Mouse (Mus musculus) brain, embryonic 18.5 days (tissue): Measurements from ENCODE around the gene Adssl1.

ENCODE experiments used
- DNase-seq: peaks from one replicate; pipeline ENCODE4 v3.0.0-alpha.2; 2012; ENCODE audit warnings: low read depth, low spot score

Adssl1 gene

DNA sequence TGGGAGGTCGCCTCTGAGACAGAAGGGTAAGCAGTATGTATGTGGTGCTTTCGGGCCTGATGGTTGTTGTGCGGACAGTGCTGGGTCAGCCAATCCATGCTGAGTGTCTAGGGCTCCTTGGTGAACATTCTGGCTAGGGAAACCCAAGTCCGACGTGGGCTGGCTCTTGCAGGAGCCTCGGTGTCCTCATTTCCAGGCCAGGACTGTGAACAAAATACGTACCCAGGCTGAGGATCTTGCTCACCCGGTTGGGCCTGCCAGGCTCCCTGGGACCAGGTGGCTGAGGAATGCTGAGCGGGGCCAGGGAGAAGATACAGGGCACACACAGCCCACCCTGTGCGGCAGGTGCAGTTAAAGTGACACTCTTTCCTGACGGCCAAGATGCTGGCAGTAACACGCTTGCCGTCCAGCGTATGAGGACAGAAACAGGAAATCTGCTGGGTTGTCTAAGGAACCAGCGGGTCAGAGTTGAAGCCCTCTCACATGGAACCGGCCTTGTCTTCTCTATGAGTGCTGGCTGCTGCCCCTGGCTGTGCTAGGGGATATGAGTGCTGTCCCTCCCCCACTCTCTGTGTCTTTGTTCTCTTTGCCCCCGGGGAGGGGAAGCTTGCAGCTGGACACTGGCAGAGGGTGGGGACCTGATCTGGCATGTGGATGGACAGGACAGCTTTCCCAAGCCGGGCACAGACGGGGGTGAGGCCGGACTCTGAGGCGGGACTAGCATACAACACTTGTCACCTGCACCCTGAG is 26.7 kb upstream of the Adssl1 start:
- no peak for DNase-seq

- DNase-seq, result no peak
Observed at GRCm38 (mm10) chr12:112593951-112594915, 25.6 kb upstream of the Adssl1 start.

GRCm38 (mm10) chr12:112594989-112595388 is 24.9 kb upstream of the Adssl1 start:
- DNase-seq, result no peak

- no peak for DNase-seq
Observed at GRCm38 (mm10) chr12:112595626-112596025, 24.2 kb upstream of the Adssl1 start.

DNA sequence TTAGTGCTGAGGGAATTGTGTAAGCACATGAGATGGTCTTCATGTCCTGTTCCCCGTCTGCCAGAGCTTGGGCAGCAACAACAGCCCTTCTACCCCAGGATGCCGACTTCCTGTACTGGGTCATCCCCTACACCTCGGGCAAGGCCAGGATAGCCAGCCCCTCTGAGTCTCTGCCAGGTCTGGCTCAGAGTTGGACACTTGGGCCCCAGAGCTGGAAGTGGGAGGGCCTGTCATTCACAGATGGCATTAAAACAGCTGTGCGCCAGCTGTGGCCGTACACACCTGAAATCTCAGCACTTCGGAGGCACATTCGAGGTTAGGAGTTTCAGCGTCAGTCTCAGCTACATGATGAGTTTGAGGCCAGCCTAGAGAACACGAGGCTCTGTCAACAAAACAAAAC is 23.4 kb upstream of the Adssl1 start:
- DNase-seq, result no peak

GRCm38 (mm10) chr12:112596891-112597500 is 22.8 kb upstream of the Adssl1 start:
- no peak for DNase-seq

- no peak for DNase-seq
Observed at GRCm38 (mm10) chr12:112597618-112598017, 22.2 kb upstream of the Adssl1 start.

GRCm38 (mm10) chr12:112599198-112599597 is 20.6 kb upstream of the Adssl1 start:
- DNase-seq, result no peak

- DNase-seq, result no peak
Observed at GRCm38 (mm10) chr12:112599942-112600611, 19.8 kb upstream of the Adssl1 start.

DNA sequence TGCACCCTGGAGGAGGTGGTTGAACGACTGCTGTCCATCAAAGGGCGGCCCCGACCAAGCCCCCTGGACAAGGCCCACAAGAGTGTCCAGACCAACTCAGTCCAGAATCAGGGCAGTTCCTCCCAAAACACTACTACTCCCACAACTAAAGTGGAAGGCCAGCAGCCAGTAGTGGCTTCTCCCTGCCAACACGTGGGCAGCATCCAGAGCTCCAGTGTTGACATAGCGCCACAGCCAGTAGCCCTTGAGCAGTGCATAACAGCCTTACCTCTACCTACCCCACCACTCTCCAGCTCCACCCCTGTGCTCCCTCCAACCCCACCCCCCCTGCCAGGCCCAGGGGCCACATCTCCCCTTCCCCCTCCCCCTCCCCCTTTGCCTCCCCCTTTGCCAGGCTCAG is 15.8 kb upstream of the Adssl1 start:
- DNase-seq, result no peak

DNA sequence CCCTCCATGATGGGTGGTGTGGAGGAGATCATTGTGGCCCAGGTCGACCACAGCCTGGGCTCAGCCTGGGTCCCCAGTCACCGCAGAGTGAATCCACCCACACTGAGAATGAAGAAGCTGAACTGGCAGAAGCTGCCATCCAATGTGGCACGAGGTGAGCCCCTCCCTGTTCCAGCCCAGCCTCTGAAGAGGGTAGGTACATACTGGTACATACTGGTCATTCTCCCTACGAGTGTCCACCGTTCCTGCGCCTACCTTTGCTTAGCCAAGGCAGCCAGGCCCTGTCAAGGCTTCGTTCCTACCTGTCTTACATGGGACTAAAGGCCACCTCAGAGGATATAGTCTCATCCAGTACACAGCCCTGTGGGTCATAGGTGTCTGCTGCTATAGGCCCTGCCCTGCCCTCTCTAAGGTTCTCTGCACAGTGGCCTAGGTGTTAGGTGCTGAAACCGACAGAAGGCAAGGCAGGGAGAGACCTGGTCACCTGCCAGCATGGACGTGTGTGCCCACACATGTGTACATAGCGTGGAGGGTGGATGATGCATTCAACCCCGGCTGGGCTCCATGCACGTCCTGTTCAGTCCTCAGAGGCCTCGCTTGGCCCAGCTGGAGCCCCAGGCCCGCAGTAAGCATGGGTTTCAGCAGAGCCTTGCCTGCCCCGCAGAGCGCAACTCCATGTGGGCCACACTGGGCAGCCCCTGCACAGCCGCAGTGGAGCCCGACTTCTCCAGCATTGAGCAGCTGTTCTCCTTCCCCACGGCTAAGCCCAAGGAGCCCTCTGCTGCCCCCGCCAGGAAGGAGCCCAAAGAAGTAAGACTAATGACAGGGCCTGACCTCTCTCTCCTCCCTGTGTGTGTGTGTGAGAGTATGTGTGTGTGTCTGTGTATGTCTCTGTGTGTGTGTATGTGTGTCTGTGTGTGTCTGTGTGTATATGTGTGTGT is 14.9 kb upstream of the Adssl1 start:
- no peak for DNase-seq

GRCm38 (mm10) chr12:112605766-112606165 is 14.1 kb upstream of the Adssl1 start:
- DNase-seq, result no peak

- no peak for DNase-seq
Observed at GRCm38 (mm10) chr12:112606998-112607397, 12.8 kb upstream of the Adssl1 start.

DNA sequence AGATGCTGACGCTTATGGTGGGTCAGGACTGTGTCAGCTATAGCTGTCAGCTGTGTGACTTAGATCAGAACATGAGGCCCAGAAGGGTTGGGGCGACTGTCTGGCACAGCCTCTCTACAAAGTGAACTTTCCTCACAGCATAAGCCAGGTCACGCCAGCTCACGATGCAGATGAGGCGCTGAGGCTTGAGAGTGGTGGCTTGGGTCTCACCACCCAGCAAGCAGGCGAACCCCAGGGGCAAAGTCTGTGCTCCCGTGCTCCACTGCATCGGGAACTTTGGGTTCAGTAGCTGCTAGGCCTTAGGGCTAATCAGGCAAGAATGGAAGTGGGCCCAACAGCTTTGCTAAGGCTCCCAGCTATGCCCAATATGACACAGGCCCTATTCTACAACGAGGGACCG is 10.8 kb upstream of the Adssl1 start:
- DNase-seq, result no peak

DNA sequence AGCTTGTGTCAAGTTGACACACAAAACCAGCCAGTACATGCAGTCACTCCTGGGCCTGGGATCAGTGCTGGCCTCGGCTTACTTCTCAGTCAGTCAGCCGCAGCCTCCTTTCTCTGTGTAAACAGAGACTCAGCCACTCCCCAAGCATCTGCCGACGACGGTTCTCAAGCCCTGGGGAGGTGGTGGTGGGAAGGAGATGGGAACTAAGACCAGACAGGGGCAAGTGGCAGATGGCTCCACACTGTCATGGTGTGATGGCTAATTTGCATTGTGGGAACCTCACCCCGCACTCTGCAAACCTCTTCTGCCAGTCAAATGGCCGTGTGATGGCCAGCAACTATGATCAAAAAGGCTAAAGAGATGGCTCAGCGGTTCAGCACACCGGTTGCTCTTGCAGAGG is 3.2 kb upstream of the Adssl1 start:
- no peak for DNase-seq

DNA sequence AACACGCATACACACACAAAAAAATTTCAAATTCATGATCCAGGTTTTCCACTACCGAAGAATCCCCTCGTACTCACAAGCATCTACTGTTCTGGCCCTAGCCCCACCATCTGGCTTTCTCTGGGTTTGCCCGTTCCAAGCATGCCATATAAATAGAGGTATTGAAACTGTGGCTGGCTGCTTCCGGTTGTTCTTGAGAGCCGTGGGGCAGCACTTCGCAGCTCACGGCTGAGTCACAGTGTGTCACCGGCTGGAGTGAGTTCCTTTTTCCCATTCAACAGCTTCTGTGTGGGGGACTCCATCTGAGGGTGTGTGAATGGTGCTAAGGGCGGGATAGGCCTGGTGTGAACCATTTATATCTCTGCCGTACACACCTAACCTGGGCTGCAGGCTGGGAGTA is 2.7 kb upstream of the Adssl1 start:
- DNase-seq, result no peak

DNA sequence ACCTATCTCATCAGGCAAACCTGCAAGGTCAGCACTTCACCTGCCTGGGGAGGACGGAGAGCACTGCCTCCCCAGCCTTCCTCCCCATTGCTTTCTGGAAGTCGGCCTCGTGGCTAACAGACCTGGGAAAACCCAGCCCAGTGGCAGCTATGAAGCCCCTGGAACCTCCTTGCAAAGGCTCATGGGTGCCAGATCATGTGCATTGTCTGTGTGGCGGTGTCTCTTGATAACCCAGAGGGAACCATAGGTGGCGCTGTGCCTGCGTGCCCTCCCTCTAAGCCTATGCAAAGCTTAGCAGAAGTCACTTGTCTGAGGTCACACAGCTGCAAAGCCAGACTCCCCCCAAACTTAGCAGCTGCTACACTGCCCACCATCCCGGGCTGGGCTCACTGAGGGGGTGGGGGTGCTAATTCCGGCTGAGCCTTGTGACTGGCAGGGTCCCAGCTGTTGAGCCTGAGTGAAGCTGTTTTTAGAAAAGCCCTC is 1.9 kb upstream of the Adssl1 start:
- DNase-seq, result no peak

- no peak for DNase-seq
Observed at GRCm38 (mm10) chr12:112618981-112619685, 712 bp upstream of the Adssl1 start.

- DNase-seq, result no peak
Observed at GRCm38 (mm10) chr12:112620354-112621061, 663 bp downstream of the Adssl1 start.
